Mouse (Mus musculus): ENCODE measurements at regions not wholly inside any gene's neighbourhood (a gene's known extent, or its start where the extent isn't known, plus 50 kb on each side); places are given as distances from the start of the nearest gene placed in this dataset.
"Not testable (repeated sequence)": the region's sequence is repeated elsewhere in the genome, so short reads cannot be mapped to it uniquely, and the experiment has no call there.

GRCm38 (mm10) chr2:79022954-79023353 lies 155.0 kb downstream of the Ube2e3 start:
- DNase-seq (ENCODE audit: low spot score in 2 of 2): no peak

GRCm38 (mm10) chr2:79025678-79026077 lies 157.8 kb downstream of the Ube2e3 start:
- DNase-seq (ENCODE audit: low spot score in 2 of 2): no peak

- no peak for DNase-seq (ENCODE audit: low spot score in 2 of 2)
Measured at GRCm38 (mm10) chr2:79030990-79031389, 163.1 kb downstream of the Ube2e3 start.

- no peak for DNase-seq (ENCODE audit: low spot score in 2 of 2)
Measured at GRCm38 (mm10) chr2:79036296-79036695, 168.4 kb downstream of the Ube2e3 start.

GRCm38 (mm10) chr2:79038624-79039023 lies 170.7 kb downstream of the Ube2e3 start:
- DNase-seq (ENCODE audit: low spot score in 2 of 2): no peak

GRCm38 (mm10) chr2:79044804-79045203 lies 176.9 kb downstream of the Ube2e3 start:
- not testable (repeated sequence) for DNase-seq (ENCODE audit: low spot score in 2 of 2)

GRCm38 (mm10) chr2:79045508-79045907 lies 177.6 kb downstream of the Ube2e3 start:
- DNase-seq (ENCODE audit: low spot score in 2 of 2): no peak

- DNase-seq (ENCODE audit: low spot score in 2 of 2): no peak
Measured at GRCm38 (mm10) chr2:79048020-79048419, 180.1 kb downstream of the Ube2e3 start.

GRCm38 (mm10) chr2:79048777-79049537 lies 181.0 kb downstream of the Ube2e3 start:
- no peak for DNase-seq (ENCODE audit: low spot score in 2 of 2)

- DNase-seq (ENCODE audit: low spot score in 2 of 2): no peak
Measured at GRCm38 (mm10) chr2:79050495-79051046, 182.6 kb downstream of the Ube2e3 start.

GRCm38 (mm10) chr2:79052226-79052625 lies 184.3 kb downstream of the Ube2e3 start:
- DNase-seq (ENCODE audit: low spot score in 2 of 2): no peak

GRCm38 (mm10) chr2:79056138-79056537 lies 188.2 kb downstream of the Ube2e3 start:
- DNase-seq (ENCODE audit: low spot score in 2 of 2): peak; percentile 19 to 36

GRCm38 (mm10) chr2:79059115-79059943 lies 191.4 kb downstream of the Ube2e3 start:
- no peak for DNase-seq (ENCODE audit: low spot score in 2 of 2)

- no peak for DNase-seq (ENCODE audit: low spot score in 2 of 2)
Measured at GRCm38 (mm10) chr2:79059944-79060238, 192.0 kb downstream of the Ube2e3 start.

GRCm38 (mm10) chr2:79060320-79060719 lies 192.4 kb downstream of the Ube2e3 start:
- peak in 1 of 2 experiments; percentile 20 for DNase-seq (ENCODE audit: low spot score in 2 of 2)

- no peak for DNase-seq (ENCODE audit: low spot score in 2 of 2)
Measured at GRCm38 (mm10) chr2:79061645-79062044, 193.6 kb upstream of the Itga4 start.

- DNase-seq (ENCODE audit: low spot score in 2 of 2): no peak
Measured at GRCm38 (mm10) chr2:79062196-79062636, 193.0 kb upstream of the Itga4 start.

GRCm38 (mm10) chr2:79063641-79064040 lies 191.6 kb upstream of the Itga4 start:
- no peak for DNase-seq (ENCODE audit: low spot score in 2 of 2)

GRCm38 (mm10) chr2:79065321-79065720 lies 189.9 kb upstream of the Itga4 start:
- DNase-seq (ENCODE audit: low spot score in 2 of 2): no peak

- DNase-seq (ENCODE audit: low spot score in 2 of 2): no peak
Measured at GRCm38 (mm10) chr2:79076115-79076514, 179.1 kb upstream of the Itga4 start.

- DNase-seq (ENCODE audit: low spot score in 2 of 2): no peak
Measured at GRCm38 (mm10) chr2:79078836-79079394, 176.3 kb upstream of the Itga4 start.

GRCm38 (mm10) chr2:79081769-79082168 lies 173.5 kb upstream of the Itga4 start:
- DNase-seq (ENCODE audit: low spot score in 2 of 2): no peak
